Mouse (Mus musculus) layer of hippocampus, postnatal 25 days (tissue): ENCODE measurements at regions not wholly inside any gene's neighbourhood (a gene's known extent, or its start where the extent isn't known, plus 50 kb on each side); places are given as distances from the start of the nearest gene placed in this dataset.

Experiments
- DNase-seq, 2 experiments: peaks; one replicate each; pipeline ENCODE4 v3.0.0; 2022; ENCODE audit warnings: mixed read lengths in 2 of 2, low spot score in 1 of 2; ENCODE audit errors: extremely low spot score in 1 of 2

DNA sequence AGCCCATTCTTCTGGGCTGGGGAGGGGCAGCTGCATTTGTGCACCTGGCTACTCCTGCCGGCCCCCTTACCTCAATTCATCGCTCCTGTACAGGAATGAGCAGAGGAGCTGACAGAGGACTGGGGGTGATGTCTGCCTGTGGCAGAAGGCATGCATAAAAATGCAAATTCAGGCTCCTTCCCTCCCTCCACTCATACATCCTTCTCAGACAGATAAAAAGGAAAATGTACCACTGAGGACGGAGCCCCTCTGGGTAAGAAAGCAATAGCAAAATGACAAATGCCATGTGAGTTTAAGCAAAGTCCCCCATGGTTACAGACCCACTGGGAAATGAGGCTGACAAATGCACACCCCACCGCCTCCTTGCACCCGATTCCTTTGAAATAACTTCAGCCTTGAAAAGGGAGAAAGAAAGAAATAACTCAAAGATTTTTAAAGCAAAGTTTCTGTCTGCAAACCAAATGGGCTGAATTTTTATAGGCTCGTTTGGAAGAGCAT is 161.1 kb upstream of the Vstm2b start:
- no peak for DNase-seq

DNA sequence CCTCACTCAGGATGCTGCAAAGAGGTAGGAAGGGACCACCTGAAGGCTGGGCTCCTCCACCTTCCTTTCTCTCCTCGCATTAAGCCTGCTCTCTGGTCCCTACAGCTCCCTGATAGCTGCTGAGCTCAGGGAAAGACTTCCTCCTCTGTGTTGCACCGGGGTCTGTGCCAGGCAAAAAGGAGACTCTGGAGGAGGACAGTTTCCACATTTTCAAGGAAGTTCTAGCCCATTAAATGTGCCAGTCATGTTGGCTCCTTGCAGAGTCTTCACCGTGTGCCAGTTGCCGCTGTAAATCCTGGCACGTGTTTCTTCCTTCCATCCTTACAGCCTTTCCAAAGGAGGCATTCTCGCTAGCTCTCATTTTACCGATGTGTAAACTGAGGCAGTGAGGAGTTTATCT is 160.6 kb upstream of the Vstm2b start:
- DNase-seq, result no peak

DNA sequence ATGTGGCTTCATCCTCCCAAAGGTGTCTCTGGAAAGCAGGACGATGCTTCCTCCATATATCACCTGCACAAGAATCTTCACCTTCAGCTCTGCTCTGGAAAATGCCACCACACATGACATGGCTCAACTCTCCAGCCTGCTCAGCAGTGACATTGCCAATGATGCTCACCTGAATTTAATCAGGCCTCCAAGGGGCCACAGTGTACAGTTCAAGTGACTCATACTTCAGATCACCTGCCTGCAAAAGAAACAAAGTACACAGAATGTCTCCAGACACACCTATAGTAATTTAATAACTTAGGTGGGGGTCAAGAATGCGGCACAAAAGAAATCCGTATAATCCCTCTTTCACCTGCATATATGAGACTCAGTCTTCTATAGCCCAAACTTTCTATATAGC is 160.0 kb upstream of the Vstm2b start:
- DNase-seq, result no peak

DNA sequence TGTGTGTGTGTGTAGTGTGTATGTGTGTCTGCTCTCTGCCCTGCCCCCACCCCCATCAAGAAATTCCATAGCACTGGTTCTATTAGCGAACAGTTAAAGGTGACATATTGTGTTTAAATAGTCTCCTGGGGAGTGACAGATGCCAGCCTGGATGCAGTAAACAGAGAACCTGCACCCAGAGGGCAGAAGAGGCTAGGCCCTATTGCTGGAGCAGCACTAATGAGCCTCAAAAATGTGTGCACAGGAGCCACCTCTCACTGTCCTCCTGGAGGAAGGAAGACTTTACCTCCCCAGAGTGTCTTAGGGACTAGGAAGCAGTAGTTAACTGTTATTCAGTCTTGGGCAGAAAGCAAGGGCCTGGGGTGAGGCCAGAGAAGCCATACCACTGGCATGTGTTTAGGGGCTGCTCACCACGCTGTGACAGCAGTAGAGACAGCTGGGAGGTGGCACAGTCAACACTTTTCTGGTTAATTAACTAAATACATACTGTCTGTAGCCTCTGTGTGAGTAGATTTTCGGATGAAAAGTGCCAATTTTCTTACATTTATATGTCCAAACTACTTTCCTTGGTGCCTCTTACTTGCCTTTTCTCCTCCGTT is 155.5 kb upstream of the Vstm2b start:
- DNase-seq, result no peak

DNA sequence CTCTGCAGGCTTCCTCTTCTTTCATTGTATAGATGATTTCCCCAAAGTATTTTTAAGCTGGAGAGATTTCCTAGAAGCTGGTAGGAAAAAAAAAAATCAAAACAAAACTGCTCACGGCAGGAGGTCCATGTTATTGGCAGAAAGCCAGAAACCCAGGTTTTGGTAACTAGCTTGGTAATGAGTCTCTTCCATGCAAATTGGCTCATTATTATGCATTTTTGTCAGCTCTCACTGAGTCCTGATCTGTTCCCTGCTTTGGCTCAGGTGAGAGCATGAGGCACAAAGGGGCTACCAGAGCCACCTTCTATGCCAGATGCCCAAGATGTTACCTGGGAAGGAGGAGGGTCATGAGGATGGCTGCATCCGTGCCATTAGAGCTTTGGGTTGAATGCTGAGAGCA is 146.3 kb upstream of the Vstm2b start:
- no peak for DNase-seq

DNA sequence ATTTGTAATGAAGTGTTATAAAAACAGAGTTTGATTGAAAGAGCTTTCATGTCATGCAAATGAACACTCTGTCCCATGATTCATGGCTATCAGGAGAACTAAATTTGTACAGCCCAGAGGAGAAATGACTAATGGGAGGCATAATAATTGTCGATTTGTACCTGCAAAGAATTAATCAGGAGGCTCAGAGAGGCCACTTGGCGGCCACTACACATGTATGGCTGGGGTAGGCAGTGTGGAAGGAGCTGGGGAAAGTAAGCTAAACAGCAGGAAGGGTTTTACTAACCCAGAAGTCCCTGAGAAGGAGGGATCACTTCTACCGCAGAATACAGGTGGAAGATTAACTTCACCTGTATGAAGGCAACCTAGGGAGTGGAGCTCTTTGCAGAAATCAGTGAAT is 145.9 kb upstream of the Vstm2b start:
- DNase-seq, result no peak

DNA sequence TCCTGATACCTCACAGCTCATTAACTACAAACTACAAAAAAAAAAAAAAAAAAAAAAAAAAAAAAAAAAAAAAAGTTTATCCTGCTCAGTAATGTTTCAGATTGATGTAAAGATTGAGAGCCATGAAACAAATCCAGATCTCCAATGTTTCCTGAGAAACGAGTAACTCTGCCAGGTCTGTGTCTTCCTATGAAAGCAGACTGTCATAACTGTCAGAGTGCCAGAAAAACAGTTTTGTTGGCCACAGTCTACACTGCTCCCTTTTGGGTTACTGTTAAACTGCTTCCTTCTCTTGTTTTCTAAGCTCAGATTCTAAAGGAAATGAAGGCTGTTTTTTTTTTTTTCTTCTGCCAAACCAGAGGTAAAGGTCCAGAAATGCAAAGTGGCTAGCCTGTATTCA is 144.6 kb upstream of the Vstm2b start:
- DNase-seq, result no peak

DNA sequence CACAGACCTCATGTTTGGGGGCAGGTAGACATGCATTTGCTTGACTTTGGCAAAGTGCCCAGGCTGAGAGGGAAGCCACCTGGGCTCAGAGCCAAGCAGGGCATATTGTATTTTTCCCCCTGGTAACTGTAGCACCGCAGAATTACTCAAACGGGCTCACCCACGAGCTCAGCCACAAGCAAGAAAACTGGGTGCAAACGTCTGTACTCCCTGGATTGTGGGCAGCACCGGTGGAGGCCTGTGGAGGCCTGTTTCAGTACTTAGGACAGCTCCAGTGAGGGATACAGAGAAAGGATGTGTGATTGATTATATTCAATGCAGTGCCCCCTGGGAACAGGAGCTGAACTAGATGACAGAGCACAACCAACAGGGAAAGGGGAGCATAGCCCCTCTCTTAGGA is 135.6 kb upstream of the Vstm2b start:
- DNase-seq, result peak; percentile 29 to 47

DNA sequence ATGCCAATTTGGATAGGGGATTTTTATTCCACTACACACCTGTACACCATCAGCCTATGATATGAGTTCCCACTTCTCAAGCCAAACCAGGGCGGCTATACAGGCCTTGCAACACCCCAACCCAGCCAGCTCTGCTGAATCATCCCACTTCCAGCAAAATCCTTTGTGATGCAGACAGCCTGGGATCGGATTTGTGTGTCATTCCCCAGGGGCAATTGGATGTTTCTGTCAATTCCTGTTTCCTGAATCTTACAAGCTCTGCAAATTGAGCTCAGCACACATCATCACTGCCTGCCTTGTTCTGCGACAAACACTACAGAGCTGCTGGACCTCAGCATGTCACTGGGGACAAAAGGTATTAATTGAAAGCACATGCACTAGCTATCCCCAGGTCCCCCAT is 132.0 kb upstream of the Vstm2b start:
- no peak for DNase-seq

DNA sequence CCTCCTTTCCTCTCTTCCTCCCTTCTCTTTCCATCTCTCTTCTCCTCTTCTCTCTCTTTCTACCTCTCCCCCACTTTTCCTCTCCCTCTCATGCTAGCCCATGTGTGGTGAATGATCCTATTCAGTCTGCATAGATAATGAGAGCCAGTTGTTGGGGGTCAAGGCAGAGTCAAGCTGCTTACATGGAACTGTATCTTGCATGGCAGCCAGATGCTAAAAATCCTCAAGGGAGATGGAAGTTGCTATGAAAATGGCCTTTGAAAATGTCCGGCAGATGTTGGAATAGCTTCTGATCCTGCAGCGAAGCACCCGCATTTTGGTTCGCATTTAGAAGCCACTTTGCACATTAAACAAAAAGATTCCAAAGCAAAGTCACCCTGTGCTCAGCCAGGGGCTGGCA is 121.9 kb upstream of the Vstm2b start:
- no peak for DNase-seq

DNA sequence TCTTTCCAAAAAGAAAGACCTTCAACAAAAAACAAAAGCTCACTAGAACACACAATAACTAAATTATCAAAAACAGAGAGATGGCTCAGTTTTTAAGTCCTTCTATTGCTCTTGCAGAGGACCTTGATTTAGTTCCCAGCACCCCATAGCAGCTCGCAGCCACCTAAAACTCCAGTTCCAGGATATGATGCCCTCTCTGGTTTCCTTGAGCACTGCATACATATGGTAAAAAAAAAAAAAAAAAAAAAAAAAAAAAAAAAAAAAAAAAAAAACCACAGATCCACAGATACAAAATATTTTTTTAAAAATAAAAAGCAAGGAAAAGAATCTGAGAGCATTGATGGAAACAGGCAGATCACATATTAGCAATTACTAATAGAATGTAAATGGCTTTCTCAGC is 113.2 kb upstream of the Vstm2b start:
- DNase-seq, result no peak

DNA sequence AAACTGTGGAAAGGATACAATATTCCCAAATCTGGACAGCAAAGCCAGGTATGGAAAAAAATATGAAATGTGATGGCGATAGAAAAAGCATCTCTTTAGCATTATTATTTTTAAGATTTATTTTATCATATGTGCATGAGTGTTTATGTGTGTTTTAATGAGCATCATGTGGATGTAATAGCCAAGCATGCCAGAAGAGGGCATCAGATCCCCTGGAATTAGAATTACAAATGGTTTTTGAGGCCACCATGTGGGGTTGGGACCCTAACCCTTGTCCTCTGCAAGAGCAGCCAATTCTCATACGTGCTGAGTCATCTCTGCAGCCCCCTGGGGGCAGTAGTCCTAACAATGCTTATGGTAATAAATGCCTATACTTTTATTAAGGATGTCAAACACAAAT is 111.4 kb upstream of the Vstm2b start:
- no peak for DNase-seq

DNA sequence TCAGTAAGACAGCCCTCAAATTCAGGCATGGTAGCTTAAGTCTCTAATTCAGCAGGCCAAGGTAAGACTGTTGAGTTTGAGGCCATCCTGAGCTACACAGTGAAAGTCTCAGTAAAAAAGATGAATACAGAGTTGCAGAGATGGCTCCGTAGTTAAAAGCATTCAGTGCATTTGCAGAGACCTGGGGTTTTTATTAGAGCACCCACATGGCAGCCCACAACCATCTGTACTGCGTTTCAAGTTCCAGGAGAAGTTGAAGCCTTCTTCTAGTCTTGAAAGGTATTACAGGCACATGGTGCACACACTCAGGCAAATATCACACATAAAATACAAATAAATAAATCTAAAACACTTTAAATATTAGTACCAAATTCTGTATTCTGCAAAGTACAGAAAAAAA is 109.6 kb upstream of the Vstm2b start:
- DNase-seq, result no peak

DNA sequence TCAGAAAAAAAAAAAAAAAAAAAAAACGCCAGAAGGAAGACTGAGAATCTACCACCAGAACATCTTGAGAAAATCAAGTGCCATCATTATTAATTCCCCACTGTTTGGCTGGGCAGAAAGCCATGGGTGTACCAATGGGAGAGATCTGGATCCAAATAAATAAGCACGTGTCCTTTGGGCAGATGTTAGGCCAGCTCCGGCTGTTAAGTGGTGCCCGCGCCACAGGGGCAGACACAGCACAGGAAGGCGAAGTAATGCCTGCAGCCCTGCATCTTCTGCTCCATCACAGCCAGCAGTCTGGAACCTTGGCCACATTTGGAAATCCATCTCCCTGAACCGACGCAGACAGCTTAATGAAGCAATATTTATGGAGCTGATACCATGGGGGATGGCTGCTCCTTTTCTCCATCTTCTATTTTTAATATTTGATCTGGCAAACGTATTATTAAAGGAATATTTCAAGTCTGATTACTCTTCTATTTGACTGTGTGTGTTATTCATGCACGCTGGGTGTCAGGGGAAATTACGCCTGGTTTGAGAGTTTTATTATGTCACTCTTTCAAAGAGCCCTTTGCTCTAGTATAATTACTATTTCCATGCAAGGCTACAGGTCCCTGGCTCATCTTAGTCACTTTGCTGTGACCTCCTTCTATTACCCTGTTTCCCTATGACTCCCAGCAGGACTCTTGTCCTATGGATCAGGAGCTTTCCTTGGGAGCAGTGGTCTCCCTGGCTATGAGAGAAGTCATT is 103.5 kb upstream of the Vstm2b start:
- peak in 1 of 2 experiments; percentile 12 for DNase-seq

DNA sequence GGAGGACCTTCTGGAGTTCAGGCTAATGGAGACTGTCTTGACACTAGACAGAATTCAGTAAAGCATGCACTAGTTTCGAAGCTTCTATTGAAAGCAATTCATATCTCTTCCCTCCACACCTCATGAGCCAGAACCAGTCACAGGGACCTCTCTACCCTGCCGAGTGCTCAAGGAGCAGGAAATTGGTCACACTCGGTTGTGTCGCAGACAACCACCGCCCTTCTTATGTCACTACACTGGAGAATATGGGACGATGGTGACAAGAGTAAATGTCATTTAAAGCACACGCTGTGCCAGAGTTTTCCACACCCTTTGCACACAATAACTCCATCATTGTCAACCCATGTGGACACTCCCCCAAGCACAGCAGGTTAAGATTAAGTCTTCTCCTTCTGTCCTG is 98.3 kb upstream of the Vstm2b start:
- DNase-seq, result no peak

DNA sequence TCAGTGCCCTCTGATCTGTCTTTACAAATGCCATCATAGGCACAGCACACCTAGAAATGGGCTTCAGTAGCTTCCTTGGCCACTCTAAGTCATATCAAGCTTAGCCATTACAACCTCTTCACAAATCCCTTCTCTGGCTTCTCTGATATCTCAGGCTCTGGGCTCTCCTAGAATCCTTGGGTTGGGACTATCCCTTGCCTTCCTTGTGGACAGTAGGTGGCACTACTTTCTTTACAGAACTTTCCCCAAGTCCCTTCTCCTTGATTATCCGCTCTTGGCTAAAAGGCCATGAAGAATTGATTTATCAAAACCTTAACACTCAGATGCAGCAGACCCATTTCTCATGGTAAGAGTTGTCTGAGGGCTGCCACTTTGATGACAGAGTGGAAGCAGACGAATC is 96.8 kb upstream of the Vstm2b start:
- no peak for DNase-seq

DNA sequence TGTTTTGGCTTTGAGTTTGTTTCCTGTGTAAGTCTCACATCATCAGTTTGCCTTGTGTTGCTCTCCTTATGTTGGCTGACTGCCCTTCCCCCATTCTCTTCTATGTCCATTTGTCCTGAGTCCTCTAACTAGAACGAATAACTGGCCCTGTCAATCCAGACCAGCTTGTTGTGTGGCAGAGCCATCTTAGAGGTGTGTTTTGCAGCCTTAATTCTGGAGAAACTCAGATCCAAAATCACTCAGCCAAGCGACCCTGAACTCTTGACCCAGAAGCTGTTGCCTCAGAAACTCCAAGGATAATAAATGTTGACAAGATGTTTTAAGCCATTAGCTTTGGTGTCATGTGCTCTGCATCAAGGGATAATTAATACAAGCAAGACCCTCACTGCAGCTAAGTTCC is 92.9 kb upstream of the Vstm2b start:
- no peak for DNase-seq

DNA sequence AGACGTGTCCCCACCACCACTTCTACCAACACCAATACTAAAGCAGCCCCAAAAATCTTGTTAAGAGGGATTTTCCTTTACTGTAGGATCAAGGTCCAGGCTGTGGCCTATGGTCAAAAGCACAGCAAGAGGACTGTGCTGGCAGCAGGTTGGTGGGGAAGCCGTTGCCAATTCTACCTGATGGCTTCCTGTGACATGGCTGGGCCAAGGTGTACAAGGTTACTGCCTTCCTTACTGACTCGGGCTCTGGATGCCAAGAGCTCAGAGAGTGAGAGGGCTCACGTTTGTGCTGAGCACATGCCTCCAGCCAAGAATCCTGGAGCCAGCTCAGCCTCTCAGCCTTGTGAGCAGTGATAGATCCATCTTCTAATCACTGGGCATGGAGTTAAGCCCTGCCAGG is 92.3 kb upstream of the Vstm2b start:
- no peak for DNase-seq

DNA sequence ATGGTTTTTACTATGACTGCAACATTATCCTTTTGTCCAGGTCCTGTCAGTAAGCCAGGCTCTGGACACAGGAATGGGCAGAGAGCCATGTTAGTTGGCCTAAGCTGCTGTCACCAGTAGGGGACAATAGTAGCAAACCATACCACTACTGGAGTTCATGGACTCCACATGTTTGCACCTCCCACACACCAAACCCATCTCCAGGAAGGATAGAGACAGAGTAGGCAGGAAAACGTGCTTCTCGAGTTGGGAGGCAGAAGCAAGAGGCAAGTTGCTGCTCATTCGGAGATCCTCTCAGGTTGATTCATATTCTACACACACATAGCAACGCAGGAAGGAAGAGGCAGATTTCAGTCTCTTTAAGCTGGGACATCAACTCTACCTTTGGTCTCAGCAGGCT is 85.2 kb upstream of the Vstm2b start:
- no peak for DNase-seq

DNA sequence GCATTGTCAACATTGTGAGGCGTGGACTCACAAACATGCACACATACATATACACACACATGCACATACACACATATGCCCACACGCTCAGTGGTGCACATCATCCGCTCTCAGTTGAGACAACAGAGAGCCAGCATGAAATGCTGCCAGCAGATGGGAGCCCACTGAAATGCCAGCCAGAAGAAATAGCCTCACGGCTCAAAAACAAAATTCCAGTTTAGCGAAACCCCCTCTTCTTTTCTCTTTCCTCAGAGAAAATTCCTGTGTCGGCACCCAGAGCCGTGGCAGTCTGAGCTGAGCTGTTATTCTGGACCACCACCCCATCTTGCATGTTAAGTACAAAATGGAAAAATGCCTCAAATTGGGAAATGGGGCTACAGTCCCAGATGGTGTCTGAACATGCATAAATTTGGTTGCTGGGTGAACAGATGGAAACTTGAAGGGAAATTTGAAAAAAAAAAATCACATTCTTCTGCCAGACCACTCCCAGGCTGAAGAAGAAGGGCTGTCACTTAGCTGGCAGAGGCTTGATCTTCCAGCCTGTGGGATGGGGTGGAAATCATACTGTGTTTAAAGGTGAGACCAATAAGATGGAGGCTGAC is 72.9 kb upstream of the Vstm2b start:
- DNase-seq, result peak; percentile 27 to 36

DNA sequence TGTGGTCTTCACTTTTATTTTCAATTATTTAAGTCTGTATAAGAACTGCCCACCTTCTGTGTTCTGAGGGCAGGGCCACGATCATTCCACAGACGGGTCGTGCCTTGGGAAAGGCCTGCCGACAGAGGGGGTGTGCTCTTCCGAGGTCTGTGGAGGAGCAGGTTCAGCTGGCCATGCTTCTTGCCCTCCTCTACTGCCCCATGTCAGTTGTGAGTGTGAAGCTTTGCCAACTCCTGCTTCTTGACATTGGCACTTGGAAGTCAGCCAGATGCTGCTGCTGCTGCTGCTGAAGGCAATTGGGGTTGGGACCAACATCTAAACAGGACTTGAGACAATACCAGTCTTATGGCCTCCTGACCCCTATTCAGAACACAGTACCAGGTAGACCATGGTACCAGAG is 68.6 kb upstream of the Vstm2b start:
- DNase-seq, result no peak

DNA sequence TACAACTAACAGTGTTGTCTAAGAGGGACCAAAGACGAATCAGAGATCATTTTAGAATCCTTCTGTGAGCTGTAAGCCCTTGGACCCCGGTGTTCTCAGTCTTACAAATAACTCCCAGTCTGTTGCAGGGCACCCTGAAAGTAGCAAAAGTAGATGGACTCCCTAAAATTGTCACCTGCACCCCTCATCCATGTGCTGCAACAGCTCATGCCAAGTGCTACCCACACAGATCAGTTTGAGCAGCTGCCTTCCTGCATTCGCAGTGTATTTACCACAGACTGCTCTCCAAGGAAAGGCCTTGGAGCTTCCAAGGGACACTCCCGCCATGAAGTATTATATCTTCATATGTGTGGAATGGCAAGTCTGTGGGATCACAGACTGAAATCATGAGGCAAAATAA is 66.5 kb upstream of the Vstm2b start:
- no peak for DNase-seq
